In the genomic region with DNA sequence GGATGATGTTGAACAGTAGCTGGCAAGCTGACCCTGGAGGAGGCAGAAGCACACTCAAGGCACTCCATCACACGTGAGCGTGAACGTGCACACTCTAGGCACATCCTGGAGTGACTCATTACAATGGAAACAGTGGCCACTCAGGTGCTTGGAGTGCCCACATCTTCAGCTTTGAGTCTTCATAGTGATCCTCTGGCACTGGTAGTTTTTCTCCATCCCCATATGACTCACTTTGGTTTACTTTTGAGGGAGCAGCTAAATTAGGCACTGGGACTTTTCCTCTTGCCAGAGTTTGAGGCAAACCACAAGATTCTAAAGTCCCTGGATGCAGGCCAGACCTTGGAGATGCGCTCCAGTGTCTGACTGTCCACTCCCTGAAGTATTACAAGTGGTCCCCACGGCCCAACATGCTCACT, we compare ENCODE assay signal across 10 mouse cellular contexts. TPM values are rescaled to one million over a fixed set of nuclear protein-coding genes. Genes with fewer than 3 reads are reported as not detected.
DNase-seq lines count a peak whose midpoint lies in the region; ATAC-seq lines count a peak whose summit lies in the region.
"Had no signal": no experiment of that assay in that cellular context is flagged by ENCODE, and none has a peak within 500 bp of the region (broad histone marks: within the 10 kb centered on the region; RNA-seq: fewer than 3 reads in every experiment).

No protein-coding gene starts in this region.

- no peaks in the 10 kb centered on the region for H3K9me3 ChIP-seq in kidney, embryonic 15.5 days (replicated peaks)
- no peaks in the 10 kb centered on the region for H3K9me3 ChIP-seq in stomach, embryonic 14.5 days (ENCODE audit: control insufficient read depth, low read depth, low read length)
- H3K9me3 ChIP-seq: liver, embryonic 13.5 days had no signal

- peak overlapping the region; percentile 5; the same call in 1 of the 2 replicates for H3K27ac ChIP-seq in kidney, embryonic 15.5 days
- peak overlapping the region; percentile 69 for H3K27ac ChIP-seq in stomach, embryonic 14.5 days (ENCODE audit: low read length)
- H3K27ac ChIP-seq: kidney, postnatal 0 days; liver, embryonic 13.5 days had no signal

- H3K4me2 ChIP-seq in kidney, embryonic 15.5 days: no peak overlapping the region
- H3K4me2 ChIP-seq in stomach, embryonic 14.5 days (replicated peaks; ENCODE audit: low read depth, low read length): no peak overlapping the region
- H3K4me2 ChIP-seq: liver, embryonic 13.5 days had no signal

- WGBS in kidney, embryonic 15.5 days: 69% methylated on average over 5 of the region's 5 CpGs
- WGBS in stomach, embryonic 14.5 days: 33% methylated on average over 5 of the region's 5 CpGs

- no peak overlapping the region for H3K4me3 ChIP-seq in kidney, embryonic 15.5 days (replicated peaks)
- H3K4me3 ChIP-seq in stomach, embryonic 14.5 days (ENCODE audit: low read depth, low read length): no peak overlapping the region
- H3K4me3 ChIP-seq: liver, embryonic 13.5 days had no signal

- peaks cover 32% of the 10 kb centered on the region for H3K4me1 ChIP-seq in kidney, embryonic 15.5 days
- H3K4me1 ChIP-seq in stomach, embryonic 14.5 days (ENCODE audit: control insufficient read depth, insufficient read depth, low read length): peaks cover 20% of the 10 kb centered on the region
- H3K4me1 ChIP-seq: liver, embryonic 13.5 days had no signal

- no peaks in the 10 kb centered on the region for H3K36me3 ChIP-seq in kidney, embryonic 15.5 days
- H3K36me3 ChIP-seq in stomach, embryonic 14.5 days (ENCODE audit: control insufficient read depth, insufficient read depth, low read length): no peaks in the 10 kb centered on the region
- H3K36me3 ChIP-seq: liver, embryonic 13.5 days had no signal

- no peak for ATAC-seq in kidney, embryonic 15.5 days (replicated peaks; ENCODE audit: low FRiP score)
- ATAC-seq in stomach, embryonic 14.5 days (ENCODE audit: insufficient number of reproducible peaks, insufficient read depth, low FRiP score, low read depth): peak; percentile 47; the same call in 1 of the 2 replicates

- no peaks in the 10 kb centered on the region for H3K27me3 ChIP-seq in kidney, embryonic 15.5 days
- H3K27me3 ChIP-seq in stomach, embryonic 14.5 days (ENCODE audit: control insufficient read depth, insufficient read depth, low read length): no peaks in the 10 kb centered on the region
- H3K27me3 ChIP-seq: liver, embryonic 13.5 days had no signal

- no peak overlapping the region for H3K9ac ChIP-seq in kidney, embryonic 15.5 days
- no peak overlapping the region for H3K9ac ChIP-seq in stomach, embryonic 14.5 days (replicated peaks; ENCODE audit: low read depth, low read length)
- H3K9ac ChIP-seq: liver, embryonic 13.5 days had no signal

- DNase-seq in kidney, adult 9 months: no peak
- DNase-seq in adrenal gland, adult 8-10 months: peak; percentile 52
- peak; percentile 26 for DNase-seq in induced T-regulatory cell, adult 2 months (ENCODE audit: low read depth)
- no peak for DNase-seq in thymus, adult 18-20 months
- no peak for DNase-seq in cerebellum, postnatal 36 days
- DNase-seq in cerebellum, adult 18-20 months: no peak
- DNase-seq: liver, embryonic 13.5 days had no signal

RNA-seq across cellular contexts. Expression of a gene that starts 52.5 kb away (rescaled TPM):
- polyA plus RNA-seq in kidney, embryonic 15.5 days (2015; fragmentation: Nextera tagmentation; extraction: Ambion mirVana): 7.2 and 10.1 TPM in 2 replicates
- total RNA-seq in adrenal gland, adult 8-10 months (2022): 10 to 100 TPM; 23.9 to 28.2 (median 25.3) TPM
- polyA plus RNA-seq in stomach, embryonic 14.5 days (2014; fragmentation: Nextera tagmentation; extraction: Ambion mirVana): 29.9 and 30.8 TPM in 2 replicates

Comparison
In these comparisons a context has a peak if more than half of its experiments do, and no peak if none do; other contexts are left out.
1. DNase-seq: peak in adrenal gland, adult 8-10 months (single experiment) and induced T-regulatory cell, adult 2 months (single experiment); none in kidney, adult 9 months (single experiment), thymus, adult 18-20 months (0 of 2), cerebellum, postnatal 36 days (0 of 2) and cerebellum, adult 18-20 months (0 of 2).